Comparison of ENCODE assay signal across 19 mouse cellular contexts in the genomic region with DNA sequence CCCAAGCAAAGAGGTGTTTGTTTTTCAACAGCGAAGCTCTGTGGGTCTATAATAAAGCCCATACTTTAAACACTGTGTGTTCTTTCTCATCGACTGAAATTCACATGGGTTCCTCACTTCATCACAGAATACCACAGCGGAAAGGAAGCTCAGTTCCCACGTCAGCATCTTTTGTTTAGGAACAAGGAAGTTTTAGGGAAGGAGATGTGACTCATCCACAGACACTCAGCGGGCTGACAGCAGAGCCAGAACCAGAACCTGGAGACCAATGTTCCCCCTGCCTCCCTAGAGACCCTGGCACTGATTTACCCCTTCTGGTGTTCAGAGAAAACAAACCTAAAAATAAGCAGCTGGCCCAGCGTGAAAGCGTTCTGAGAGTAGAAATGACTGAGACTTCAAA.
"Had no signal": no experiment of that assay in that cellular context is flagged by ENCODE, and none has a peak within 500 bp of the region (broad histone marks: within the 10 kb centered on the region; RNA-seq: fewer than 3 reads in every experiment).

No protein-coding gene starts in this region.

- H3K9ac ChIP-seq: liver, embryonic 13.5 days; midbrain, embryonic 12.5 days; midbrain, embryonic 15.5 days; neural tube, embryonic 12.5 days; neural tube, embryonic 15.5 days had no signal

- H3K4me3 ChIP-seq: left cerebral cortex, adult 2 months; liver, embryonic 13.5 days; midbrain, embryonic 12.5 days; midbrain, embryonic 15.5 days; neural tube, embryonic 12.5 days; neural tube, embryonic 15.5 days had no signal

- DNase-seq: kidney, adult 2 months; kidney, postnatal 25 days; layer of hippocampus, postnatal 36 days; liver, embryonic 13.5 days; lung, adult 2 months; lung, postnatal 14 days; retina, postnatal 1 day; right cerebral cortex, postnatal 25 days; spleen, adult 18-20 months; thymus, adult 2 months; thymus, postnatal 14 days; thymus, postnatal 4 days had no signal

- H3K4me2 ChIP-seq: liver, embryonic 13.5 days; midbrain, embryonic 12.5 days; midbrain, embryonic 15.5 days; neural tube, embryonic 12.5 days; neural tube, embryonic 15.5 days had no signal

- H3K9me3 ChIP-seq: liver, embryonic 13.5 days; midbrain, embryonic 12.5 days; midbrain, embryonic 15.5 days; neural tube, embryonic 12.5 days; neural tube, embryonic 15.5 days had no signal

- H3K27me3 ChIP-seq: liver, embryonic 13.5 days; midbrain, embryonic 12.5 days; midbrain, embryonic 15.5 days; neural tube, embryonic 12.5 days; neural tube, embryonic 15.5 days had no signal

- H3K4me1 ChIP-seq: midbrain, embryonic 12.5 days; neural tube, embryonic 12.5 days; neural tube, embryonic 15.5 days had no signal

- ATAC-seq: midbrain, embryonic 15.5 days had no signal

- H3K27ac ChIP-seq: kidney, postnatal 0 days; liver, embryonic 13.5 days; macrophage; midbrain, embryonic 12.5 days; midbrain, embryonic 15.5 days; neural tube, embryonic 12.5 days; neural tube, embryonic 15.5 days had no signal
